Mouse (Mus musculus): ENCODE results near the gene Crybb1. TPM values are rescaled to one million over a fixed set of nuclear protein-coding genes. Genes with fewer than 3 reads are reported as not detected.
A peak's percentile ranks its signal among the peaks of the same experiment; 100 is the strongest.

Crybb1 gene
- polyA plus RNA-seq, 1 experiment from 2014 or later = 1.7 TPM

GRCm38 (mm10) chr5:112317328-112317727, 61.7 kb downstream of the Crybb1 start:
- H3K4me3 ChIP-seq (ENCODE audit: low read depth, low read length) = no peak overlapping the region
- H3K36me3 ChIP-seq (ENCODE audit: control insufficient read depth, insufficient read depth, low read length) = peaks cover 8% of the 10 kb centered on the region; the same call in 1 of the 2 replicates
- no peaks in the 10 kb centered on the region for H3K27me3 ChIP-seq (ENCODE audit: control insufficient read depth, insufficient read depth, low read length)
- no peaks in the 10 kb centered on the region for H3K9me3 ChIP-seq (ENCODE audit: control insufficient read depth, low read length)
- no peak overlapping the region for H3K4me2 ChIP-seq (replicated peaks; ENCODE audit: low read depth)
- WGBS = 22% methylated on average over 5 of the region's 5 CpGs
- H3K9ac ChIP-seq (ENCODE audit: low read length) = no peak overlapping the region; the same call in 1 of the 2 replicates
- ATAC-seq (ENCODE audit: low FRiP score, low TSS enrichment) (0 out of 2 replicates have a peak, but pooled peaks have one; percentile 14), DNase-seq (ENCODE audit: low spot score) (no peak)
- H3K4me1 ChIP-seq (replicated peaks; ENCODE audit: control insufficient read depth, insufficient read depth) = no peaks in the 10 kb centered on the region
- no peak overlapping the region for H3K27ac ChIP-seq (replicated peaks)
- TF ChIP-seq EP300 (optimal IDR thresholded peaks at IDR 0.05) (no peak), CTCF (IDR thresholded peaks at IDR 0.05; ENCODE audit: low read depth) (no peak)

Other genes with a start within 250 kb of the Crybb1 start
- 1.9 and 2.2 TPM in 2 replicates for gene Cryba4, start 3.3 kb upstream of the Crybb1 start, polyA plus RNA-seq (2015; fragmentation: Nextera tagmentation; extraction: Ambion mirVana)
- gene Tpst2, start 20.9 kb downstream of the Crybb1 start, polyA plus RNA-seq (2015; fragmentation: Nextera tagmentation; extraction: Ambion mirVana) = 29.2 and 30.2 TPM in 2 replicates
- 12.4 and 12.9 TPM in 2 replicates for gene Tfip11, start 70.5 kb downstream of the Crybb1 start, polyA plus RNA-seq (2015; fragmentation: Nextera tagmentation; extraction: Ambion mirVana)
- gene Srrd, start 87.2 kb downstream of the Crybb1 start, polyA plus RNA-seq (2015; fragmentation: Nextera tagmentation; extraction: Ambion mirVana) = 19.3 and 20.9 TPM in 2 replicates
- 15.2 and 15.3 TPM in 2 replicates for gene Hps4, start 87.3 kb downstream of the Crybb1 start, polyA plus RNA-seq (2015; fragmentation: Nextera tagmentation; extraction: Ambion mirVana)
- 0.08 and 0.13 TPM in 2 replicates for gene Gm6583, start 100.2 kb downstream of the Crybb1 start, polyA plus RNA-seq (2015; fragmentation: Nextera tagmentation; extraction: Ambion mirVana)
- gene Asphd2, start 139.1 kb downstream of the Crybb1 start, polyA plus RNA-seq (2015; fragmentation: Nextera tagmentation; extraction: Ambion mirVana) = 4.4 and 4.6 TPM in 2 replicates
- 0.05 TPM in 1 of 2 replicates, not detected in the other for gene Gm6588, start 193.6 kb downstream of the Crybb1 start, polyA plus RNA-seq (2015; fragmentation: Nextera tagmentation; extraction: Ambion mirVana)